Mouse (Mus musculus): ENCODE measurements around the gene Ccdc9b. TPM values are rescaled to one million over a fixed set of nuclear protein-coding genes. Genes with fewer than 3 reads are reported as not detected.

The Ccdc9b gene
- 0.29 and 0.41 TPM in 2 replicates for polyA plus RNA-seq (2016; fragmentation: Nextera tagmentation; extraction: Ambion mirVana)

GRCm38 (mm10) chr2:118761906-118762783 is at the start of gene Ccdc9b:
Gene Ccdc9b (minus strand): TSS chr2:118762661.
- Histone ChIP-seq H3K9me3 (no peaks in the 10 kb centered on the region), H3K4me1 (peaks cover 38% of the 10 kb centered on the region), H3K27me3 (replicated peaks; ENCODE audit: low read depth, poor library complexity, severe bottlenecking) (peaks cover 73% of the 10 kb centered on the region), H3K36me3 (replicated peaks) (no peaks in the 10 kb centered on the region), H3K27ac (replicated peaks) (peak within 1 kb of the TSS; percentile 82), H3K4me3 (peak within 1 kb of the TSS; percentile 46)
- DNase-seq (ENCODE audit: low spot score) = peak; percentile 70
- 7% methylated on average over 29 of the region's 29 CpGs for WGBS

DNA sequence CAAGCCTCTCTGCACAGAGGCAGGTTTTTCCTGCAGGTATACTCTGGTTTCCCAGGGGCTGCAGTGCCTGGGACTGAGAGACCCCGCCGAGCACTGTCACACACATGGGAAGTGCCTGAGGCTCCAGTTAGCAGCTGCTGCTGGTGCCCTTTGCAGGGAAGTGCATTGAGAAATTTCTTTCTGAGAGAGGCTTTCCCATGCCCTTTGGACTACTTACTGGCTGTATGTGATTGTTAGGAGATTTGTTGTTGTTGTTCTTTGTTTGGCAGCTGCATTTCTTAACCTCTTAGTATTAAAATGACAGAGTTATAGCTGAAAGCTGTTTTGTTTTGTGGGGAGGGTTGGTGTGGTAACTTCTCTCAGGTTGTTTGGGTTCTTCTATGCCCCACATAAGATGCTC is 48.4 kb upstream of the Ccdc9b start:
- H3K36me3 ChIP-seq (replicated peaks) = peaks cover 8% of the 10 kb centered on the region
- no peak for DNase-seq (ENCODE audit: low spot score)
- peaks cover 8% of the 10 kb centered on the region for H3K27me3 ChIP-seq (replicated peaks; ENCODE audit: low read depth, poor library complexity, severe bottlenecking)
- no peaks in the 10 kb centered on the region for H3K9me3 ChIP-seq
- H3K27ac ChIP-seq (replicated peaks) = no peak overlapping the region
- H3K4me1 ChIP-seq = peaks cover 24% of the 10 kb centered on the region
- 29% methylated on average over 2 of the region's 2 CpGs for WGBS
- no peak overlapping the region for H3K4me3 ChIP-seq

- WGBS = 73% methylated on average over 4 of the region's 4 CpGs
- DNase-seq (ENCODE audit: low spot score) = no peak
- no peak overlapping the region for H3K27ac ChIP-seq (replicated peaks)
These were observed 44.4 kb upstream of the Ccdc9b start for GRCm38 (mm10) chr2:118806860-118807259.

DNA sequence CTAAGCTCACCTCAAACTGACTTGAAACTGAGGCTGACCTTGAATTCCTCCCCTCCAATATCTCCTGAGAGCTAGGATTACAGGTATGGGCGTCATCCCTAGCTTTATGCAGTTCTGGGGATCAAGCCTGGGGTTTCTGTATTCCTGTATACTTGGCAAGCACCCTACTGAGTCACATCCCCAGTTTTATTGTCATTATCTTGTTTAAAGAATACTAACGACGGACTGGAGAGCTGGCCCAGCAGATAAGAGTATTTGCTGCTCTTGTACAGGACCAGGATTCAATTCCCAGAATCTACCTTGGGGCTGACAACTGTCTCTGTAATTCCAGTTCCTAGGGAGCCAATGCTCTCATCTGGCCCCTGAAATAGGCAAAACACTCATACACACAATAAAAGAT is 43.3 kb upstream of the Ccdc9b start:
- 39% methylated on average over 3 of the region's 3 CpGs for WGBS
- H3K9me3 ChIP-seq = no peaks in the 10 kb centered on the region
- peaks cover 6% of the 10 kb centered on the region for H3K27me3 ChIP-seq (replicated peaks; ENCODE audit: low read depth, poor library complexity, severe bottlenecking)
- no peak overlapping the region for H3K27ac ChIP-seq (replicated peaks)
- no peak overlapping the region for H3K4me3 ChIP-seq
- 0 out of 2 replicates have a peak, but pooled peaks cover 2% of the 10 kb centered on the region for H3K4me1 ChIP-seq
- no peak for DNase-seq (ENCODE audit: low spot score)
- H3K36me3 ChIP-seq (replicated peaks) = no peaks in the 10 kb centered on the region

More at GRCm38 (mm10) chr2:118806860-118807259, 44.4 kb upstream of the Ccdc9b start:
- Histone ChIP-seq H3K4me1 (0 out of 2 replicates have a peak, but pooled peaks cover 3% of the 10 kb centered on the region), H3K36me3 (replicated peaks) (no peaks in the 10 kb centered on the region), H3K27me3 (replicated peaks; ENCODE audit: low read depth, poor library complexity, severe bottlenecking) (peaks cover 6% of the 10 kb centered on the region), H3K9me3 (no peaks in the 10 kb centered on the region), H3K4me3 (no peak overlapping the region)

- Histone ChIP-seq H3K4me3 (no peak overlapping the region), H3K36me3 (replicated peaks) (no peaks in the 10 kb centered on the region), H3K27ac (replicated peaks) (no peak overlapping the region), H3K27me3 (replicated peaks; ENCODE audit: low read depth, poor library complexity, severe bottlenecking) (peaks cover 6% of the 10 kb centered on the region), H3K9me3 (no peaks in the 10 kb centered on the region), H3K4me1 (no peaks in the 10 kb centered on the region)
- DNase-seq (ENCODE audit: low spot score) = no peak
- WGBS = 71% methylated on average over 3 of the region's 3 CpGs
These were observed 42.7 kb upstream of the Ccdc9b start for GRCm38 (mm10) chr2:118805137-118805536.

DNA sequence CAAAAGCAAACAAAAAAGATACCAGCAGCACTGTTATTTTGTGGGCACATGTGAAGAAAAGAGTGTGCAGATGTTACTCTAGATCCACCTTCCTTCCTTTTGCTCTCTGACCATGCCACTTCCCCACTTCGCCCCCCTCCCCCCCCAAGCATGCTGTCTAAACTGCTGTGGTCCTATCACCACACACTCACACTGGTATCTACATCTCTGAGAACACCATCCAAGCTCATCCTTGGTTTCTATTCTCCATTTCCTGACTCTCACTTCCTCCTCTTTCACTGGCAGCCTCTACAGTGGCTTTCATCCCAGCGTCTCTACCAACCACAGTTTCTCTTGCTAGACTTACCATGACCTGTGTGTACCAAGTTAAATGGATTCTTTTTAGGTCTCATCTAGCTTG is 42.0 kb upstream of the Ccdc9b start:
- no peaks in the 10 kb centered on the region for H3K9me3 ChIP-seq
- no peak overlapping the region for H3K27ac ChIP-seq (replicated peaks)
- 69% methylated on average over 2 of the region's 2 CpGs for WGBS
- no peaks in the 10 kb centered on the region for H3K36me3 ChIP-seq (replicated peaks)
- no peak for DNase-seq (ENCODE audit: low spot score)
- no peaks in the 10 kb centered on the region for H3K4me1 ChIP-seq
- no peak overlapping the region for H3K4me3 ChIP-seq
- H3K27me3 ChIP-seq (replicated peaks; ENCODE audit: low read depth, poor library complexity, severe bottlenecking) = peaks cover 6% of the 10 kb centered on the region

GRCm38 (mm10) chr2:118802542-118803118 is 40.2 kb upstream of the Ccdc9b start:
- H3K27me3 ChIP-seq (replicated peaks; ENCODE audit: low read depth, poor library complexity, severe bottlenecking) = peaks cover 6% of the 10 kb centered on the region
- no peak overlapping the region for H3K4me3 ChIP-seq
- DNase-seq (ENCODE audit: low spot score) = no peak
- H3K36me3 ChIP-seq (replicated peaks) = no peaks in the 10 kb centered on the region
- no peaks in the 10 kb centered on the region for H3K4me1 ChIP-seq
- H3K9me3 ChIP-seq = no peaks in the 10 kb centered on the region
- 73% methylated on average over 4 of the region's 4 CpGs for WGBS
- no peak overlapping the region for H3K27ac ChIP-seq (replicated peaks)

DNA sequence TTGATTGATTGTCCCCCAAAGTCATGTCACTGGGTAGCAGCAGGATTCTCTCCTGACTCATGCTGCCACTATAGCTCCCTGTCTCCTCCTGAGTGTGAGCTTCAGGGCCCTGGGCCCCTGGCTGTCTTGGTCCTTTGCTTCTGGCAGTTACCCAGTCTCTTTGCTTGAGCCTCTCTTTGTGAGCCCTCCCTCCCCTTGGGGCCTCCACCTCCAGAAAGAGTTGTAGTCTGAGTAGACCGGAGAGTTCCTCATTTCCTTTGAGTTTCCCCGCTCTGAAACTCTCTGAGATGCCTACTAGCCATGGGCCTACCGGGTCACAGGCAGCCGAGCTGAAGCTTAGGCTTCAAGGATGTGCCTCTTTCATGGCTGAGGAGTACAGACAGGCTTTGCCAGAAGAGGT is 31.2 kb upstream of the Ccdc9b start:
- DNase-seq (ENCODE audit: low spot score) = no peak
- Histone ChIP-seq H3K4me3 (no peak overlapping the region), H3K27ac (replicated peaks) (no peak overlapping the region), H3K4me1 (peaks cover 9% of the 10 kb centered on the region), H3K9me3 (no peaks in the 10 kb centered on the region), H3K27me3 (replicated peaks; ENCODE audit: low read depth, poor library complexity, severe bottlenecking) (peaks cover 34% of the 10 kb centered on the region), H3K36me3 (replicated peaks) (no peaks in the 10 kb centered on the region)
- WGBS = 79% methylated on average over 4 of the region's 4 CpGs

DNA sequence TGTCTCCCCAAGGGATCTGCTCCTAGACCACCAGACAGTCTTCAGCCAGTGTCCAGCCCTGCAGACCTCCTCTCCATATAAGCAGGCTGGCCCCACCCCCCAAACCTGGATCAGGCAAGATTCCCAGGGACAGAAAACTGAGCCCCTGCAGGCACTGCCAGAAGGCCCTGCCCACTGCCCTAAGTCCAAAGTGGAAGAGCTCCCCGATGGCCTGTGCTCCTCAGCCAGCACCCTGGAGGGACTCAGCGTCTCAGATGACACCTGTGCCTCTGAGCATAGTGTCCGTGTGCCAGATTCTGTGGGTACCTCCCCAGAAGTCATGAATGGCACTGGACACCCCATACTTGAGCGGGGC is 29.8 kb upstream of the Ccdc9b start:
- Histone ChIP-seq H3K27ac (replicated peaks) (no peak overlapping the region), H3K27me3 (replicated peaks; ENCODE audit: low read depth, poor library complexity, severe bottlenecking) (peaks cover 46% of the 10 kb centered on the region)
- 80% methylated on average over 4 of the region's 4 CpGs for WGBS

GRCm38 (mm10) chr2:118791591-118792258 is 29.3 kb upstream of the Ccdc9b start:
- Histone ChIP-seq H3K36me3 (replicated peaks) (no peaks in the 10 kb centered on the region), H3K9me3 (no peaks in the 10 kb centered on the region), H3K4me3 (no peak overlapping the region), H3K27me3 (replicated peaks; ENCODE audit: low read depth, poor library complexity, severe bottlenecking) (peaks cover 48% of the 10 kb centered on the region), H3K27ac (replicated peaks) (no peak overlapping the region), H3K4me1 (peaks cover 9% of the 10 kb centered on the region)
- WGBS = 94% methylated on average over 26 of the region's 26 CpGs
- DNase-seq (ENCODE audit: low spot score) = no peak

More for the DNA sequence above, 29.8 kb upstream of the Ccdc9b start:
- DNase-seq (ENCODE audit: low spot score) = no peak
- Histone ChIP-seq H3K9me3 (no peaks in the 10 kb centered on the region), H3K4me1 (peaks cover 9% of the 10 kb centered on the region), H3K4me3 (no peak overlapping the region), H3K36me3 (replicated peaks) (no peaks in the 10 kb centered on the region)

DNA sequence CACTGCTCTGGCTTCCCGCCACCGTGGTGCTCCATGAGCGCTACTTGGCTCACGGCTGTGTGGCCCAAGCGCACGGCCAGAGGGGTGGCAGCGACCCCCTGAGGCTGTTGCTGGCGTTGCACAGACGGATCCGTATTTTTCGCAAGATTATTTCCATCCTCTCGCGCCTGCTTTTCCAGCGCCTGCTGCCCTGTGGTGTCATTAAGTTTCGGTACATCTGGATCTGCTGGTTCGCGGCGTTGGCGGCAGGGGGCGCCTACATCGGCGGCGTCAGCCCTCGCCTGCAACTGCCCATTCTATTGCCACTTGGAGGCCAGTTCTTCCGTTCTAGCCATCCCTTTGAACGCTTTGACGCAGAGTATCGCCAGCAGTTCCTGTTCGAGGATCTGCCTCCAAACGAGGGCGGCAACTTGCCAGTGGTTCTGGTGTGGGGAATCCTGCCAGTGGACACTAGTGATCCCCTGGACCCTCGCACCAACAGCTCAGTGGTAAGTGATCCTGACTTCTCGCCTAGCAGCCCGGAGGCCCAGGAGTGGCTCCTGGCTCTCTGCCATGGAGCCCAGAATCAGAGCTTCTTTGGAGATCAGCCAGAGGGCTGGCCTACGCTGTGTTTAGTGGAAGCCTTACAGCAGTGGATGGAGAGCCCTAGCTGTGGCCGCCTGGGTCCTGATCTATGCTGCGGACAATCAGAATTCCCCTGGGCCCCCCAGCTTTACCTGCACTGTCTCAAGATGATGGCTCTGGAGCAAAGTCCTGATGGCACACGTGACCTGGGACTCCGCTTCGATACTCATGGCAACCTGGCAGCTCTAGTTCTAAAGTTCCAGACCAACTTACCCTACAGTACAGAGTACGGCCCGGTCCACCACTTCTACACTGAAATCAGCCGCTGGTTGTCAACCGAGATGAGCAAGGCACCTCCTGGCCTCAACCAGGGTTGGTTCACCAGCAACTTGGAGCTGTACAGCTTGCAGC is 28.4 kb upstream of the Ccdc9b start:
- 28% methylated on average over 44 of the region's 44 CpGs for WGBS
- peak overlapping the region; percentile 40 for H3K4me3 ChIP-seq

GRCm38 (mm10) chr2:118790221-118790550 is 27.7 kb upstream of the Ccdc9b start:
- Histone ChIP-seq H3K27ac (replicated peaks) (no peak overlapping the region), H3K9me3 (no peaks in the 10 kb centered on the region), H3K4me3 (peak overlapping the region; percentile 40), H3K27me3 (replicated peaks; ENCODE audit: low read depth, poor library complexity, severe bottlenecking) (peaks cover 48% of the 10 kb centered on the region), H3K36me3 (replicated peaks) (no peaks in the 10 kb centered on the region), H3K4me1 (peaks cover 9% of the 10 kb centered on the region)
- no peak for DNase-seq (ENCODE audit: low spot score)
- 55% methylated on average over 12 of the region's 12 CpGs for WGBS

More for the DNA sequence above, 28.4 kb upstream of the Ccdc9b start:
- H3K36me3 ChIP-seq (replicated peaks) = no peaks in the 10 kb centered on the region
- H3K27ac ChIP-seq (replicated peaks) = no peak overlapping the region
- peaks cover 9% of the 10 kb centered on the region for H3K4me1 ChIP-seq
- H3K27me3 ChIP-seq (replicated peaks; ENCODE audit: low read depth, poor library complexity, severe bottlenecking) = peaks cover 48% of the 10 kb centered on the region
- no peaks in the 10 kb centered on the region for H3K9me3 ChIP-seq
- DNase-seq (ENCODE audit: low spot score) = peak; percentile 80

Data from embryonic facial prominence, embryonic 10.5 days (tissue).